Mouse (Mus musculus): Measurements from ENCODE around the gene Wtip.

GRCm38 (mm10) chr7:34122987-34123720 lies 9.9 kb downstream of the Wtip start:
- no peak for TF ChIP-seq POLR2A (IDR thresholded peaks at IDR 0.05; ENCODE audit: extremely low read depth, insufficient read depth, low read length)
- peak; percentile 34; the same call in 1 of the 2 replicates for TF ChIP-seq CTCF (IDR thresholded peaks at IDR 0.05; ENCODE audit: extremely low read depth, insufficient read depth, low read length)
